Mouse (Mus musculus) bone marrow macrophage, adult 2 months (primary cell): ENCODE data around the gene Tspan1.

ENCODE experiments used
- CTCF ChIP-seq: IDR thresholded peaks from 2 replicates; pipeline ENCODE4 v1.5.1; 2012; ENCODE audit warnings: low read depth, mild to moderate bottlenecking, low read length, moderate library complexity
- POLR2A ChIP-seq: IDR thresholded peaks from 2 replicates; pipeline ENCODE4 v1.6.1; 2012; ENCODE audit warnings: mild to moderate bottlenecking, low read depth, low read length, borderline replicate concordance

GRCm38 (mm10) chr4:116164759-116165554, 2.4 kb downstream of the Tspan1 start:
- TF ChIP-seq POLR2A (no peak), CTCF (no peak)
